Mouse (Mus musculus) kidney, postnatal 25 days (tissue): ENCODE measurements around the gene Prrc2c.

Source experiments
- DNase-seq, 2 experiments: peaks; one replicate each; pipeline ENCODE4 v3.0.0; 2021; ENCODE audit warnings: mixed read lengths in 2 of 2

Prrc2c gene

DNA sequence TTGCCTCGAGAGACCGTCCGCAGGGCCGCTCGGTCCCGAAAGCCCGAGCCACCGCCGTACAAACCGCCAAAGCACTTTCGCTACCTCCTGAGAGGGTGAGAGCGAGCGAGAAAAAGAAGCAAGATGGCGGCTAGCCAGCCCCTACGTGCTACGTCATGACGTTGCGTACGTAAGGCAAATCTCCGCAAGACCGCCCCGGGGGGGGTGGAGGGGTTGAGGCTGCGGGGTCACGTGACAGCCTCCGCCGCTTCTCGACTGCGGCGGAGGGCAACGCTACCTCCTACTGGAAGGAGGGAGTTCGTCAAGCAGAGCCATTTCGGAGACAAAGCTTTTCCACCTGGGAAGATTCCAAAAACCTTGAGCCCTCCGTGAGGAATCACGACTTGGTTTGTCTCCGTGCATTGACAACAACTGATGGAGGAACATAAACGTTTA is at the start of gene Prrc2c:
Prrc2c (minus strand) TSS at position 156 of the 435 bp plus-strand sequence.
- DNase-seq, result peak; percentile 100

DNA sequence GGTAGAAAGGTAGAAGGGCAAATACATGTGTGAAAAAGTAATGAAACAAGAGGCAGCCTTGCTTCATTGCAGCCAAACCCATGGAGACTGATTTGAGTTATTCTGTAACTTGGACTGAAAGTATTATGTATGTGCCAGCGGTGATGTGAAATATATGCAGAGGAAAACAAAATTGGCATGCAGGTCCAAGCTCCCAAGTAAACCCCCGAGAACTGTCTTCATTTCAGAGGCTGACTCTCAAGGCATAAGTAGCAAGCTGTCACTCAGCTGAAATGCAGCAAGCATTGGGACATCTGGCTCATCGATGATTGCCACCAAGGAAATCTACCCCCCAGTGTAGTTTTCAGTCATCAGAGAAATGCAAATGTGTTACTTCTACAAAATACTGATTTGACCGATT is 44.9 kb upstream of the Prrc2c start:
- no peak for DNase-seq

DNA sequence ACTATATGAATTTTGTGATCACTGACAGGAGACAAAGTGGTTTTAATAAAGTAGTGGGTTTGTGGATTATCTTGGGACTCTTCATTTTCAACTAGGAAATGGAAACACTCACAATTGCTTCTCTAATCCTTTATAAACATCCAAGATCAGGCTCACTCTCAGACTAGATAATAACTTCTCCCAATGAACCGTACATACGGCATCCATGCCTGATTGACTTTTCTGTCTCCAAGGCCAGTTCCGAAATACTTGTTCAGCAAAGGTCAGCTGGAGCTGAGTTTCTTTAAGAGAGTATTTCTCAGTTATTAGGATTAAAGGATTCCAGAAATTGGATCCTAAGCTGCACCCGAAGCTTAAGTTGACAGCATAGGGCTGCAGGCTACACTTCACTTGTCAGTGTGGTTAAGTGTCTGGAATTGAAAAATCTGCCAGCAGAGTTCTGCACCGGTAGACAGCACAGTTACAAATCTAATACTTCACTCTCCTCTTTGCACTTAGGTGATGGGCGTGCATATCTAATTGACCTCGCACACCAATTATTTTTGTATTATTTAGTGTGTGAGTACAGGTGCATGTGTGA is 43.4 kb upstream of the Prrc2c start:
- DNase-seq, result no peak

DNA sequence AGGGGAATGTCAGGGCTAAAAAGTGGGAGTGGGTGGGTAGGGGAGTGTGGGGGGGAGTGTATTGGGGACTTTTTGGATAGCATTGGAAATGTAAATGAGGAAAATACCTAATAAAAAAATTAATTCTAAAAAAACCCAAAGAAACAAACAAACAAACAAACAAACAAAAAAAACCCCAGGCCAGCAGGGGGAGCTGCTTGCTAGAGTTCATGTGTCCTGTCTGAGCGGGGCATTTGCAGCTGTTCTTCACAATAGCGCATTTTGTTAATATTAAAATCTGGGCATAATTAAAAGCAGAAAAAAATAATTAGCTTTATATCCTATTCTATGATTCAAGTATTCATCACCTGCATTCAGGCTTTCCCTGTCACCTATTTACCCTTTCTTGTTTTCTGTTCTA is 40.7 kb upstream of the Prrc2c start:
- DNase-seq, result peak in 1 of 2 experiments; percentile 60

DNA sequence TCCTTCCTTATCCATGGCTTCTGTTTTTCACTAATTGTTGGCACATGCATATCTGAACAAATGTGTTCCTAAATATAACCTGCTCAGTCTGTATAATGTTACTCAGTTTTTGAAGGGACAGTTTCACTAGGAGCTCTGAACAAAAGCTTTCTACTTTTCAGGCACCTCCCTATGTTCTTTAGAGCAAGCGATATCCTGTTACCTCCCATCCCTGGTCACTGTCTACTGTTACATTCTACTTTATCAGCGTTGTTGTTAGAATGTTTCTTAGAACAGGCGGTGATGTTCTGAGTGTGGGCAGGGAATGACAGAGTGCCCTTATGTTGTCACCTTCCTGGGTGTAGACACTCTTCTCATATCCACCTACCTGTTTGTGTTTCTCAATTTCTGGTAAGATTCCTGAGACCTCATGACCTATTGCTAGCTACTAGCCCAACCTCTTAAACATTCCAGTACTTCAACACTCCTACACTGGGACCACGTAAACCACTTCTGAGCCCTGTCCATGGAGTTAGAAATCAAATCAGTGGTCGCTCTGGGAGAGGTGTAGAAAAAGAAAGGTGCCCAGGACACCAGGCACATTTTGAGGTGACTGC is 37.7 kb upstream of the Prrc2c start:
- DNase-seq, result no peak

DNA sequence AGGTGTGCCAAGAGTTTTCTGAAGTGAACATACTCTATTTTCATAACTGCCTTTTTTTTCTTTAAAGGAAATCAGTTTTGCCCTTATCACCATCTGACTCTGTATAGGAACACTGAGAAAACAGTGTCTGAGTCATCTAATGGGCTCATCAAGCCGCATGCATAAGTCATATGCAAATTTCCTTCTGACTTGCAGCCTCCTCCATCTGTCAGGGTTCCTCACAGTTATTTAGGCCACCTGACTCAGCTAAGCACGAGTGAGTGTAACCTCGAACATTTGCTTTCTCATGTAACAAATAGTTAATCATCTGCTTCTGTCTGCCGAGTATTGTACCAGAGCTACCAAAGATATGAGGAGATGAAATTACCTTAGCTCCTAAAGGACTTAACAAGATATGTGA is 33.3 kb upstream of the Prrc2c start:
- no peak for DNase-seq

DNA sequence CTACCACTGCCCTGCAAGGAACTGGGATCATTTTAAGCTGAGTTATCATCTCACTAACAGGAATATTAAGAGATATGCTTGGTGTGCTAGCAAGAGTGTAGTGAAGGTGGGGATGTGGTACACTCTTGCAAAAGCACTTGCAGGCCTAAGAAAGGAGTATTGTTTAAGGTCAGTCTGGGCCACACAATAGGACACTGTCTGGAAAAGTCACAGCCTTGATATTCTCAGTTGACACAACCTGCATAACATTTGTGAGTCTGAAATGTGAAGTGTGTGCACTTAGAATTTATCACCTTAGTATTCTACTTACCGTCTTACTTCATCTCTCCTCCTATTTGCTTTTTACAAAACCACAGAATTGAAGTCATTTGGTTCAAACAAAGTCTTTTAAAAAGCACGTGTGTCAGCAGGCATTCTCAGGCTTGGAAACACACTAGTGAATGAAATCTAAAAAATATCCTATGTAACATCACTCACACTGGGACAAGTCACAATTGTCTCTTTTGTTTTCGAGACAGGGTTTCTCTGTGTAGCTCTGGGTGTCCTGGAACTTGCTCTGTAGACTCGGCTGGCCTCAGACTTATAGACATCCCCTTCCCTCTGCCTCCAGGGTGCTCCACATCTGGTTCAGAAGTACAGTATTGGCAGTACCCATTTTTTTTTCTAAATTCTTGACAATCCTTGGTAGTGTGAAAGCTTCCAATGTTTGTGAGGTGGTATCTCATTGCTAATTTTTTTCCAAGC is 31.4 kb upstream of the Prrc2c start:
- DNase-seq, result no peak

DNA sequence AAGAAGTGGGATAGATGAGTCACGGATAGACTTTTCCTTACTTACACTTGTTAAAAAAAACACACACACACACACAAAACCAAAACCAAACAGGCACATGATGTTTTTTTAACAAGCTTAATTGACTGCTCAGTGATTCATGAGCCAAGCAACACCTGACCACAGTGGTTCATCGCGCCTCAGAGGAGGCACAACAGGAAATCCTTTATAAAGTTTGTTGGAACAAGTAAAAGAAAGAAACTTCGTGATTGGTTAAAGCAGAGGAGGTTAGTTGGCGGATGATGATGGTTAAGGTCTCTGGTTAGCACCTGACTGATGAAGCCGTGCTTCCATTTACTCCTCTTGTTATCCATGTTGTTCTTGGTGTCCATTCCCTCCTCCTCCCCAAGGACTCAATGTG is 11.7 kb upstream of the Prrc2c start:
- no peak for DNase-seq

DNA sequence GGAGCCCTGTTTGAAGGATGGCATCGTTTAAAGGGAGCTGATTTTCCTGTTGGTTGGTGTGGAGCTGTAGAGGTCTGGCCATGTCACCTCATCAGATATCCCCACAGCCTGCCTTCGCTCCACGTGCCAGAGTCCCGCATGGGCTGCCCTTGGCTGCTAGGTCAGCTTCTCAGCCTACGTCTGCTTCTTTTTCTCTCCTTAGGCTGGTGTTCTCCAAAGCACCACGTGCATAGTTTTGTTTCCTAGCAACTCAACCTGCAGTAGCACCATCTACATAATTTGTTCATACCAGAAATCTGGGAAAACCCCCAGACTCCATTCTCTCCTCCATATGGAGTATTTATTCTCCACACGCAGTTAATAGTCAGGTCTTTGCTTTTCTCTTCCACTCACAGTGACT is 9.3 kb upstream of the Prrc2c start:
- DNase-seq, result no peak

DNA sequence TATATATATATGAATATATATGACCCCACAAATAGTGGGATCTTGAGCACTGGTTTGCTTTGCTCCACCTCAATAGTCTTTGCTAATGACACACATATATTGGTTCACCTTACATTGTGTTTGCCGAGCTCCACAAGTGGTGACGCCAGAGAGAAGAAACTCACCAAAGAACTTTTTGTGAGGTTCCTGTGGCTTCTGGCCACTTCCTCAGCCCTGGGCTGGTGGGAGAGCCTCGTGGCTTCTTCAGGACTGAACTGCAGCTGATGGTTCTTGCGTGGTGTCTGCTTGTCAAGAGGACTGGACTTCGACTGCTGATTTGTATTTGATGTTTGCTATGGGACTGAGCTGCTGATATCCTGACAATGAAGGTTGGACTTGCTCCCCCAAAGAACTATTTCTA is 8.4 kb upstream of the Prrc2c start:
- no peak for DNase-seq

DNA sequence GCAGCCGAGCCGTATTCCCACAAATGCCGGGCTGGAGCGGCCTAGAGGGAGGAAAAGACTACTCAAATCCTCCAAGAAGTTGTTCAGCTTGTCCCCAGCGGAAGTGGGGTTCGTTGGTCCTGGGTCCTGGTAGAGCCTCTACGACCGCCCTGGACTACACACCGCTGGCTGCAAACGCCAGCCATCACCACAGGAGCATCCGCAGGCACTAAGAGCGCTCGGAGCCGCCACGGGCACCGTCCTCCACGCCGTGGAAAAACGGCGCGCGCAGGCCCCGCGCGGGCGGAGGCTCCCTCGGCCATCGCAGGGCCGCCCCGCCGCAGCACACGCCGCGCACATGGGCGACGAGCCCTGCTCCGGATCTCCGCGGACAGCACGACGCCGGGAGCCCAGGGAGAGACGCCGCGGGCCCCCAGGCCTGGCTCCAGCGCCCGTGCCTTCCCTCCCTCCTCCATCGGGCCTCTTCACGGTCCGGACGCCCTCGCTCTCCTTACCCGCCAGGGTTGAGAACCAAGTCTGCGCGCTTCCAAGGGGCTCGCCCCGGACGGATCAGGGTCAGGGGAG is 443 bp downstream of the Prrc2c start:
- DNase-seq, result peak; percentile 18 to 62

DNA sequence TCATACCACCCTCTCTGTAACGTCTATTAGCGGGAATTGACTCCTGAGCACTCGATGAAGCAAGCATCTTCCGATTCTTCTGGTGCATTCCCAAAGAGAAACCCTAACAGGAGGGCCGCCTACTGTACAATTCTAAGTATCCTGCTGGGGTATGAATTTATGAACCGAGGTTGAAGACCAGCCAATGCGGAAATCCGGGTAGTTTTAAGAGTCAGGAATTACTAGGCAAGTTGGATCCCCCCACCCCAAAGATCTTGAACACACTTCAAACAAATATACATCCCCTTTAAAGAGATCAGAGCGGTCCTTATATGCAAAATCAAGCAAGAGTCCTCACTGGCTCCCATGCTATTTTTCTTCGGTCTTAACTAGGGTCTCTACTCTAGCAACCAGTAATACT is 950 bp downstream of the Prrc2c start:
- peak; percentile 44 to 64 for DNase-seq

DNA sequence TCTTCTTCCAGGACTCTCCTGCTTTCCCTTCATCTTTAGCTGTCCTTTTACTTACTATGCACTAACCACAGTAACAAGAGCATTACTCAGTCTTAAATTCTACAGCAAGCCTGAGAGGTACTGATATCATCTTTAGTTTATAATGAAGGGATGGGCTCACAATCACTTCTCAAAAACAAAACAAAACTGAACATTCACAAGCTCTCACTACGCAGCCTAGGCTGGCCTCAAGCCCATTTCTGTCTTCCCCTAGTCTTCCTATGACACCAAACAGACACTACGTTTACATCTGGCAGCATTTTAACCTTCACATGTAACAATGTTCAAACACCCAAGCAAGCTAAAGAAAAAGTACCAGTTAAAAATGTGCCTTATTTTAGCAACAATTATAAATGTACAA is 1.9 kb downstream of the Prrc2c start:
- no peak for DNase-seq

DNA sequence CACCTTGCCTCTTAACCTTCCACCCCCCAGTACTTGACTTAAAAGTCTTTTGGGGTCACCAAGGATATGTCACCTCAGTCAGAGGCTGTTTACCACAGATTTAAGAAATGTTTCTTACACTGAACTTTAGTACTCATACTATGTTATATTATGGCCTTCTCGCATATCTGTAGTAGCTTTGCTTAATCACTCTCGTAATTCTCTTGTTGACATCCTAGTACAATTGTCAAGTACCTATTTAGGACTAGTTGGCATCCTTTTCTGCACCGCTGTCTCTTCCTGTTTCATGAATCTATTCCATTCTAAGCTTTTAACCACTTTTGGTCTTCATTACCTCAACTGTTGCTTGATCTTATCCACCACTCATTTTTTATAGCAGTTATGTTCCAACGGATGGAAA is 5.3 kb downstream of the Prrc2c start:
- DNase-seq, result no peak

DNA sequence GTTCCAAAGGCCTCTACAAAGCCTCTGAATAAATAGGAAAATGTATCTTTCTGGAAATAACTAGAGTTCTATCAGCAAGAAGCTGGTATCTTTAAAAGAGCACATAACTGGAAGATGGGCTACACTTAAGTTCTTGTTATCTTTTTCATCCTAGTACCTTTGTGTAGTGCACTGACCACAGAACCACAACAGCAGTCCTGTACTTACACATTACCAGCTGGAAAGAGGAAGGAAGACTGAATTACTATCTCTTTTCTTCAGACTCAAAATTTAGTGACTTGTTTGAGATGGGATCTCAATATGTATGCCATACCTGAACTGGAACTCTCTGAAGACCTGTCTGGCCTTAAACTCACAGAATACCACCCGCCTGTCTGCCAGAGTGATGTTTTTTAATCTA is 6.1 kb downstream of the Prrc2c start:
- DNase-seq, result no peak

DNA sequence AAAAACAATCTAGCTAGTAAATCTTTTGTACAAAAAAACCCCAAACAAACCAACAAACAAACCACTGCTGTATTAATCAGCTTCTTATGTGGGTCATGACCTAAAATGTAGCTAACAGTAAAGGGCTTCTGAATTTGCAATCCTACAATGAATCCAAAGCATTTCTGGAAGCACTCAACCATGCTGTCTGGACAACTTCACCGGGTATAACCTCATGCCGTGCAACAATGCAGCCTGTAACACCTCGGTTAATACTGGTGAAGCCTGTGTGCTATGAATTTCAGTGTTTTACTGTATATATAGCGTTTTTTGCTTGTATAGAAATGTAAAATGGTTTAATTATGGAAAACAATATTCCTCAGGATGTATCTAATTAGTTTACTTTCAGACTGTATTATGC is 8.3 kb downstream of the Prrc2c start:
- no peak for DNase-seq

DNA sequence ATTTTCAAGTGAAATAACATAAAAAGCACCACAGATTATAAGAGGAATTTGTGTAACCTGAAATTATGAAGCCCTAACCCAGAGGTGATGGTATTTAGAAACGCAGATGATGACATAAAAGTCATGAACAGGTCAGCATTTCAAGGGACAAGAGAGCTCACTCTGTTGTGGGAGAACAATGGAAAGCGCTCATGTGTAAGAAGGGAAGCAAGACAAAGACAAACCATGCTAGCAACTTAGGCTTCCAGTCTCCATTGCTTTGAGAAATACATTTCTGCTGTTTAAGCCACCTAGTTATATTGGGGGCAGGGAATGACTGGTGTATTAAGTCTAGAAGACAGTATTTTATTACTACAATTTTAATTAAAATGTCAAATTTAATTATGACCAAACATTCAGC is 10.9 kb downstream of the Prrc2c start:
- DNase-seq, result no peak

DNA sequence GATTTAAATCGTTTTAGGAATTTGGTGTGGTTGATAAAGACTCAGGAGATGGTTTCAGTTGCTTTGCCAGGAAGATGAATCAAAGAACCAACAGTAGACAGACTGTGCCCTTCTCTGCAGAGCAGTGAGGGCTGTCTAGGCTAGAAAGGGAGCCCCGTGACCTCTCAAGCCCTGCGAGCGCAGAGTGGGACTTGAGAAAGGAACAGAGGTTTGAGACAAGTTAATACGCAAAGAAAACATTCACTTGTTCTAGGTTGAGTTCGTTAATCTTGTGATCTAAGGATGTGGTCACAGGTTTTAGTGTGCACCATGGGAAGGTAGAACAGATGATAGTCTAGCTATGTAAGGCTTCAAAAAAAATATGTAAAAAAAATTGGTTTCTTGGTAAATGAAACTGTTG is 12.4 kb downstream of the Prrc2c start:
- no peak for DNase-seq

DNA sequence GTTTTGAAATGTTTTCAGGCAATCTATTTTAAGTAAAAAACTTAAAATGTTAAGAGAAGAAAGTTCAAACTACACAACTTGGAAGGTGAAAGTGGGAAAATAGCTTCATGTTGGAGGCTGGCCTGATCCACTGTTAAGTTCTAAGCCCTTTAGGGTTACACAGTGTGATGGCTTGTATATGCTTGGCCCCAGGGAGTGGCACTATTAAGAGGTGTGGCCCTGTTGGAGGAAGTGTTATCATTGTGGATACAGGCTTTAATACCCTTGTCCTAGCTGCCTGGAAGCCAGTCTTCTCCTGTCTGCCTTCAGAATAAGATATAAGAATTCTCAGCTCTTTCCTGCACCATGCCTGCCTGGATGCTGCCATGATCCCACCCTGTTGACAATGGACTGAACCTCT is 16.7 kb downstream of the Prrc2c start:
- no peak for DNase-seq

DNA sequence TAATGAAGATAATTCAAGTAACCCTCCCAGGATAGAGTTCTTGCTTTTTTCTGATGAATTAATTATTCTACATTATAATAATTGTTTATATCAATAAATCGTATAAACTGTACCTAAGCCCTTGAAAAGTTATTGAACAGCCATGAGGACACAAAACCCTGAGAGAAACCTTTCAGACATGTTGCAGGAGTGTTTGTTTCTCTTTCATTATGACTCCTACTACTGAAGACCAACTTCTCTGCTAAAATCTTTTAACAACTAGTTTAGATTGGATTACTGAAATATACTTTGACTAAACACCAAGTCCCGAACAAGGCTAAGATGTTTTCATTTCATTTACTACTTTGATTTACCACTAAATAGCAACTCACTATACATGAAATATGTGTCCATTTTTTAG is 19.7 kb downstream of the Prrc2c start:
- DNase-seq, result no peak

DNA sequence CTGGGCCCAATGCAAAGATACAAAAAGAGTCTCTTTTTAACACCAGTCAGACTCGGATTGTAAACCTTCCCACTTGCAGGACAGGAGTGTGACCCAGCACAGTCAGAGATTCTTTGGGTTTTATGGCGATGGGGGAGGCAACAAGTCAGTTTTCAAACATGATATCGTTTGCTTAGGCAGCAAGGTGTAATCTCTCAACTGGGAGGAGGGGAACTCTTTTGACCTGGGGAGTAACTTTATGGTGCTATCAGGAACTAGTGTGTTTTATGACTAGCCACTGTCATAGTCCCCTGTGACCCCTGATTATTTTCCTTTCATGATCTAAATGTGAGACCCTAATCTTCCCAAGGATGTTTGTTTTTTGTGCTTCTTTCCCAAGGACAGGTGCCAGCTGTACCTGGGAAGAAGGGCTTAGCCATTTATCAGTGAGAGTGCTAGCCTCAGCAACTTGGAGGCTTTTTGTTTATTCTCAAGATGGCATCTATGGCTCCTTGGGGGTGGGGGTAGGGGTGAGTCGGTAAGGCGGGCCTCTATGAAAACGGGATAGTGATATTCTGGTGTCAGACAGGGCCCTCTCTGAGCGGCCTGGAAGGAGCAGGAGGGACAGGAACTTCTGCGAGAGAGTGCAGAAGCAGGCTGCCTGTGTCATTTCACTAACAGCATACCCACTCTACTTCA is 39.8 kb downstream of the Prrc2c start:
- no peak for DNase-seq

DNA sequence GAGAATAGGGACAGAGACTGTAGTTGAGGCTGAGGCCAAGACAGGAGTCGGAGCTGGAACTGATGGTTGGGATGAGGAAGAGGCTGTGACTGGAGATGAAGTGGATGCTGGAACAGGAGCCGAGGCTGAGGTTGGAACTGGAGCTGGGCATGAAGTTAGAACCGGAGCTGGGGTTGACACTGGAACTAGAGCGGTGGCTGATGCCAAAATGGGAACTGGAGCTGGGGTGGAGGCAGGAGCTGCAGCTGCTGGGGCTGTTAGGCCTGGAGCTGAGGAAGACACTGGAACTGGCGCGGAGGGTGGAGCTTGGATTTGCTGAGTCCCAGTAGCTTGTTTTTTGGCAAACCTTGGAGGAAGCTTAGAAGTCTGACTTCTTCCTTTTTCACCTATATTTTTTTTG is 42.5 kb downstream of the Prrc2c start:
- no peak for DNase-seq

DNA sequence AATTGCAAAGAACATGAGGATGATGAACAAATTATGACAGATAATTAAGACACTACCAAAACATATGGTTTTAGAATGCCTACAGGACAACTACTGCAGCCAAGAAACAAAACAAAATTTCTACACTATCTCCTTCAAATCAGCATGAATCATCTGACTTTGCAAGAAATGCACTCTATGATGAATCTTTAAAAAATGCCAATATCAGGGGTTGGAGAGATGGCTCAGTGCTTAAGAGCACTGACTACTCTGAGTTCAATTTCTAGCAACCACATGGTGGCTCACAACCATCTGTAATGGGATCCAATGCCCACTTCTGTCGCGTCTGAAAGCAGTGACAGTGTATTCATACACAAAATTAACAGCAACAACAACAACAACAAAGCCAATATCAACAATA is 46.6 kb downstream of the Prrc2c start:
- no peak for DNase-seq
